Mouse (Mus musculus) kidney, postnatal 14 days (tissue): ENCODE measurements at regions not wholly inside any gene's neighbourhood (a gene's known extent, or its start where the extent isn't known, plus 50 kb on each side); places are given as distances from the start of the nearest gene placed in this dataset.
"Not testable (repeated sequence)": the region's sequence is repeated elsewhere in the genome, so short reads cannot be mapped to it uniquely, and the experiment has no call there.

Experiments
- DNase-seq: peaks from one replicate; pipeline ENCODE4 v3.0.0; 2022; ENCODE audit warnings: mixed read lengths

DNA sequence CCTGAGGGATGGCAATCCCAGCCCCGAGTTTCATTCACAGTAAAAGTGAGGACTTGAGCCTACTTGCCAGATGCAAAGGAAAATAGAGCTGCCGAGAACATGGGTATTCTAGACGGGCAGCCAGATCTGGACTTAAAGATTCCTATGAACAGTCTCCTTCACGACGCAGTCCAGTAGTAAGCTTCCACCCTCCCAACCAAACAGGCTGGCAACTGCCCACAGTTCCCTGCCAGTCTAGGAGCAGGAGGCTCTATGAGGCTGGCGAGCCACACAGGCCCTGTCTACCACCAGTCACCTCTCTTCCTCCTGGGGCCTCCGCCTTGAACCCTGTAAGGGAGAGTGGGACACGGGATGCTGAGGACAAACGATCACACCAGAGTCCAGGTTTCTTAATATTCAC lies 153.5 kb upstream of the Snrpn start:
- no peak for DNase-seq

DNA sequence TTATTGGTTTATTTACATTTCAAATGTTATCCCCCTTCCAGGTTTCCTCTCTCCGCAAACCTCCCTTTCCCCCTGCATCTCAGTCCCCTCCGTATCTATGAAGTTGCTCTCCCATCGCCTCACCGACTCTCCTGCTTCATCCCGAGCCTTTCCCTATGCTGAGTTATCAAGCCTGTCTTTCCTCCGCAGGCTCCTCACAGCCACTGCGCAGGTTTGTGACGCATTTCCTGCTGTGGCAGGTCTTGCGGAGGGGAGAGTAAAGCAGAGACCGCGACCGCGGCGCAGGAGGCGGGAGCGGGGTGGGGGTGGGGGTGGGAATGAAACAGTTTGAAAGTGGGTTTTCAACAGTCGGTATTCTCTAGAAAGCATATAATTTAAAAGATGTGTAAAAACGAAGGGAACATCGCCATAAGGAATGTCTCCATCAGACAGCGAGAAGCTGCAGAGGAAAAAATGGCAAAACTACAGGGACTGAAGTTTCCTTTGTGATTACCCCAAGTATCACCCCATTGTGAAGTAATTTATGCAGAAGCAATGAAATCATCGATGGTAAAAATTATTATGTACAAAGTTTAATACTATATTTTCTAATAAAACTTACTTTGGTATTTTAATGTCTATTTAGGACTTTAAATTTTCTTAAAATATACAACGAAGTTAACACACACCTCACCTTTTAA lies 104.3 kb upstream of the Snrpn start:
- peak; percentile 21 for DNase-seq

DNA sequence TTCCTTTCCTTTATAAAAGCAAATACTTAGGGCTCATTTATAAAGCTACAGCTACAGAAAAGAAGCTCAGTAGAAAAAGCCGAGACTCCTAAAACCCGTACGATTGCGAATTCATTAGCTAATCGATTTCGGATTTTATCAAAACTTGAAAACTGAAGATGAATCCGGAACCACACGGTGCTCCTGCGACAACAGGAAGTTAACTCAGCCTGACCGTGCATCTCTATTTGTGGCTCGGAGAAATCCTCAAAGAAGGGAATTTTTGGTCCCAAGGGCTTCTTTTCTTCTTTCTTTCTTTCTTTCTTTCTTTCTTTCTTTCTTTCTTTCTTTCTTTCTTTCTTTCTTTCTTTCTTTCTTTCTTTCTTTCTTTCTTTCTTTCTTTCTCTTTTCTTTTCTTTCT lies 103.7 kb upstream of the Snrpn start:
- DNase-seq = peak; percentile 46

DNA sequence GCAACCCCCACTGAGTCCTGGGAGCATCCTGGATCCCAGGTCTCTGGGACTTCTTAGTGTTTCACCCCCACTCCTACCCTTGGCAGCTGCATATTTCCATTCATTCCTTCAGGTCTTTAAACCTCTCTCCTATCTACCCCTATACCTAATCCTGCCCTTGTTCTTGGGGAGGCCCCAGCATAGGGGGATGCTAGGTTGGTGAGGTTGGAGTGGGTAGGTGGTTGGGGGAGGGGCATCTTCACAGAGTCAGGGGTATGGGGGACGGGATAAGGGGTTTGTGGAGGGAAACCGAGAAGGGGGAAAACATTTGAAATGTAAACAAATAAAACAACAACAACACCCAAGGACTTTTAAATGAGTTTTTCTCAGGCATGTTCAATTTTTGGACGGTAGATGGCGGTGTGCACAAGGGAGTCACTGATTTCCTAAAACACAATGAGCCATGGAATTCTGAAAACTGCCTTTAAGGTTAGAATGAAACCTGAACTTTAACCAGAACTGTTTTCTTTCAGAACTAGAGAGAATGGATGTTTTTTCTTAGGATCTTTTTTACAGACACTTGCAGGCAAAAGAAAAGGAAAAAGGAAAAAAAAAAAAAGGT lies 98.7 kb upstream of the Snrpn start:
- peak; percentile 8 for DNase-seq

DNA sequence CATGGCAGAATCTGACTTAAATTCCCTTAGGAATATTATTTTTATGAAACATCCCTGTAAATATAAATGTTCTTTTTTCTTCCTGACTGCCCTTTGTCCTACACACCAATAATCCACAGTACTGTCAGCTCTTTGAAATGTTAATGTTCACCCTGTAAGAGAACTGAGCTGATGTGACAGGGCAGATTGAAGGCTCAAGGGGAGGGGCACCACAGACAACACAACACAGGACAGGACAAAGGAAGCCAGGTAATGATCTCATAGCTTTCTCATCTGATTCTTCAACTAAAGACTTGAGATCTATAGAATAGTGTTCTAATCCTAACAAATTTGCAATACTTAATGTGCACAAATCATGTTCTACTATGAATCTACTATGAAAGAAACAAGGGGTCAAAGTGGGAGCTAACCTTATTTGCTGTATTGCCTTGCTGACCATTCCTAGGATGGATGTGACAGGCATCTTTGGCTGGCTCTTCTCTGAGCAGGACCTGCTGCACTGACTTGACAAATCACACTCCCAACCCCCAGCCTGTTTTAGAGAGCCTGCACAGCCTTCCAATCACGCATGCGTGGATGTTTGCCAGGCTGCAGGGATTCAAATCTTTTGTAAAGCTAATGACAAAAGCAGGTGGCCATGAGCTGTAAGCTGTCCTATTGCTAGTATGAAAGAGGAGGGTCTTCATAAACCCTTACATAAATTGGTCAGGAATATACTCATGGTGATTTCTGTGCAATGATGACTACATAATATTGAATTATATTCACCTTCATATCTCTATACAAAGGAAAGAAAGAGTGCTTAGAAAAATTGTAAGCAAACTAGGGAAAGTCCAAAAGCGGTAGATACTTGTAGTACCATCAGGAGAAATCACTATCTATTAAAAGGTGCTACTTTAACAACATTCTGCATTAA lies 76.6 kb upstream of the Snrpn start:
- not testable (repeated sequence) for DNase-seq
